Mouse (Mus musculus): ENCODE measurements around the gene Gprc5b. TPM values are rescaled to one million over a fixed set of nuclear protein-coding genes. Genes with fewer than 3 reads are reported as not detected.
A peak's percentile ranks its signal among the peaks of the same experiment; 100 is the strongest.

Gene Gprc5b
- total and polyA plus RNA-seq, 3 experiments = 0.04 to 0.06 TPM; not detected in 1

DNA sequence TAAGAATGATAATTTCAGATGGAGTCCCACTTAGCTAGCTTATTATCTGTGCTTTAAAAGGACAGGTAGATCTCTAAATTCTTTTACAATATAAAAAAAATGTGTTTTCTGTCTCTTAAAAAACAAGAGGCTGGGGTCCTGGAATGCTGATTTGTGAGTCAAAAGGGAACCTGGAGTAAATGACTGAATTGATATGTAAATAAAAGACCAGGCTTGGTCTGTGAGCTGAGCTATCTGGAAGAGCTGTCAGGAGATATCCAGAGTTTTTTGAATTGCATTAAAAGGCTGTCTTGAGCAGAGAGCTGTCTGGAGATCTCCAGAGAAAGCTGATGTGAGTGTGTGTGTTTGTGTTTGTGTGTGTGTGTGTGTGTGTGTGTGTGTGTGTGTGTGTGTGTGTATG, 42.6 kb upstream of the Gprc5b start:
- in situ Hi-C loops (cut with MboI; ENCODE audit: low pct_ligation_motif_present, low pct_unique_long_range_greater_than_20kb, low sequenced_read_pairs) (no loop called here), dilution Hi-C loops (cut with MboI; ENCODE audit: extremely low pct_ligation_motif_present, extremely low pct_unique_long_range_greater_than_20kb, low sequenced_read_pairs) (no loop called here)
- Histone ChIP-seq H3K9me3 (replicated peaks; ENCODE audit: low read length) (no peaks in the 10 kb centered on the region), H3K4me3 (replicated peaks in 1 of 3; ENCODE audit: low read depth in 2 of 3, low read length in 2 of 3, poor library complexity in 1 of 3) (no peak overlapping the region), H3K27ac (ENCODE audit: insufficient read depth, low read depth) (no peak overlapping the region), H3K27me3 (replicated peaks) (peaks cover 72% of the 10 kb centered on the region), H3K36me3 (replicated peaks in 1 of 2; ENCODE audit: control insufficient read depth in 1 of 2, insufficient read depth in 1 of 2, low read length in 1 of 2) (no peaks in the 10 kb centered on the region), H3K9ac (ENCODE audit: insufficient read depth, low read depth) (no peak overlapping the region), H3K79me2 (replicated peaks; ENCODE audit: control insufficient read depth, extremely low read depth, insufficient read depth, poor library complexity, severe bottlenecking) (no peaks in the 10 kb centered on the region), H3K4me2 (ENCODE audit: insufficient read depth, low read depth, poor library complexity, severe bottlenecking) (no peak overlapping the region), H3K4me1 (ENCODE audit: control insufficient read depth in 1 of 2, insufficient read depth in 2 of 2) (no peaks in the 10 kb centered on the region)
- TF ChIP-seq E2F4 (IDR thresholded peaks at IDR 0.05; ENCODE audit: insufficient replicate concordance, low read depth, low read length) (no peak), USF2 (conservative IDR thresholded peaks at IDR 0.05; ENCODE audit: low read depth, low read length) (no peak), MAX (IDR thresholded peaks at IDR 0.05; ENCODE audit: low read length) (no peak)
- DNase-seq (ENCODE audit: extremely low read depth) = no peak

DNA sequence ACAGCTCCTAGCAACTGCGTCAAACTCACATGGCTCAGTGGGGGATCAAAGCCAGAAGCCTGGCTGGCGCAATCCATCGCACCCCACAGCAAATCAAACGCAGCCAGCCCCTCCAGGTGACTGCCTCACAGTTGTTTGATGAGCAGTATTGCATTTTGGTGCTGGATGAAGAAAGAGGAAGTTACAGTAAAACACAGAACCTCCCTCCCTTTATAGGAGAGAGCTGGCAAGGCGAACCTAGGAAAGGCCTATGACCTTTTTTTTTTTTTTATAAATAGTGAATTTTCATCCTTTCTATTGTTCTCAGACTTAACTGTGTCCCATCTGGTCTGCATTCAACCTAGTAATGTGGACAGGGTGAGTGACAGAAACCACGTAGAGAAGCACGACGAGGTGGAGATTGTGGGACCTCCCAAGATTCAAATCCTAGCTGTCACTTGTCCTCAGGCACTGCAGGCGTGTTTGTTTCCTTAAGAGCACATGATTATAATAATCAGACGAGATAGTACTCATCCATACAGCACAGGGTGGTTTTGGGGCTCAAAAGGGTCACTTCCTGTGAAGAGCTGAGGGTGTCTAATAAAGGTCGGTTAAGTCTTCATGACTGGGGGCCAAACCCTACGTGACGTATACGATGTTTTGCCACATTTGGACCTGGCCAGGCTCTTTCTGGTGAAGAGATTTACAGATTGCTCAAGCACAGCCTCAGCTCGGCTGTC, 39.4 kb upstream of the Gprc5b start:
- Histone ChIP-seq H3K79me2 (replicated peaks; ENCODE audit: control insufficient read depth, extremely low read depth, insufficient read depth, poor library complexity, severe bottlenecking) (no peaks in the 10 kb centered on the region), H3K36me3 (replicated peaks in 1 of 2; ENCODE audit: control insufficient read depth in 1 of 2, insufficient read depth in 1 of 2, low read length in 1 of 2) (no peaks in the 10 kb centered on the region), H3K4me3 (replicated peaks in 1 of 3; ENCODE audit: low read depth in 2 of 3, low read length in 2 of 3, poor library complexity in 1 of 3) (no peak overlapping the region), H3K9ac (ENCODE audit: insufficient read depth, low read depth) (no peak overlapping the region), H3K27ac (ENCODE audit: insufficient read depth, low read depth) (no peak overlapping the region), H3K4me2 (ENCODE audit: insufficient read depth, low read depth, poor library complexity, severe bottlenecking) (no peak overlapping the region), H3K27me3 (replicated peaks) (peaks cover 78% of the 10 kb centered on the region), H3K4me1 (ENCODE audit: control insufficient read depth in 1 of 2, insufficient read depth in 2 of 2) (no peaks in the 10 kb centered on the region), H3K9me3 (replicated peaks; ENCODE audit: low read length) (peaks cover 2% of the 10 kb centered on the region)
- no peak for DNase-seq (ENCODE audit: extremely low read depth)
- TF ChIP-seq ZNF384 (IDR thresholded peaks at IDR 0.05; ENCODE audit: low read depth, low read length) = peak; percentile 21; the same call in 1 of the 2 replicates
- TF ChIP-seq RCOR1 (conservative IDR thresholded peaks at IDR 0.05; ENCODE audit: low read depth, low read length) = no peak
- no peak for TF ChIP-seq ETS1 (conservative IDR thresholded peaks at IDR 0.05; ENCODE audit: low read depth, low read length)
- dilution Hi-C loops (cut with MboI; ENCODE audit: extremely low pct_ligation_motif_present, extremely low pct_unique_long_range_greater_than_20kb, low sequenced_read_pairs) = no loop called here
- in situ Hi-C loops (cut with MboI; ENCODE audit: low pct_ligation_motif_present, low pct_unique_long_range_greater_than_20kb, low sequenced_read_pairs) = no loop called here

DNA sequence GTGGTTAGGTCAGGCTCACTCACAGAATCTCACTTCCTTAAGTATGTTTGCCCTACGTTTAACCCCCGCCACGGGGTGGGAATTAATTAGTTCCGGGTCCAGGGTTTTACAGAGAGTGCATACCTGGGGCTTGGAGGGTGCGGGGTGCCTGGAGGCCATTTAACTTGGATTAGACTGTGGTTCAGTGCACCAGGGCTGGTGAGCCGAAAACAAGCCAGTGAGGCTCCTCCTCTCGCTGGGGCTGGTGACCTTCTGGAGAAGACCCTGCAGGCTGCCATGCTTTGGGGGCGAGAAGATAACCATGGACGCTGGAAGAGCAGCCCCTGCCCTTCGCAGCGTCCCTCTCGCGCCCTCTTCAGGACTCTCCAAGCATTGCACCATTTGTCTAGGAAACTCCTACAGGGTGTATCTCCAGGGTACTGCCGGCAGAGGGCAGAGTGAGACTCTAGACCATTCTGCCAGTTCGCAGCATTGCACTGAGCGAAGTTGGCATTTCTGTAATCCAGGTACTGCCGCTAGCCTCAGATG, 28.4 kb upstream of the Gprc5b start:
- H3K79me2 ChIP-seq (replicated peaks; ENCODE audit: control insufficient read depth, extremely low read depth, insufficient read depth, poor library complexity, severe bottlenecking) = no peaks in the 10 kb centered on the region
- H3K36me3 ChIP-seq (replicated peaks in 1 of 2; ENCODE audit: control insufficient read depth in 1 of 2, insufficient read depth in 1 of 2, low read length in 1 of 2) = no peaks in the 10 kb centered on the region
- dilution Hi-C loops (cut with MboI; ENCODE audit: extremely low pct_ligation_motif_present, extremely low pct_unique_long_range_greater_than_20kb, low sequenced_read_pairs) (no loop called here), in situ Hi-C loops (cut with MboI; ENCODE audit: low pct_ligation_motif_present, low pct_unique_long_range_greater_than_20kb, low sequenced_read_pairs) (no loop called here)
- H3K9ac ChIP-seq (ENCODE audit: insufficient read depth, low read depth) = no peak overlapping the region; the same call in 1 of the 2 replicates
- H3K27ac ChIP-seq (ENCODE audit: insufficient read depth, low read depth) = no peak overlapping the region; the same call in 1 of the 2 replicates
- no peaks in the 10 kb centered on the region for H3K9me3 ChIP-seq (replicated peaks; ENCODE audit: low read length)
- H3K27me3 ChIP-seq (replicated peaks) = peaks cover 8% of the 10 kb centered on the region
- H3K4me2 ChIP-seq (ENCODE audit: insufficient read depth, low read depth, poor library complexity, severe bottlenecking) = peak overlapping the region; percentile 70
- peaks cover 14 to 16% of the 10 kb centered on the region in 2 experiments for H3K4me1 ChIP-seq (ENCODE audit: control insufficient read depth in 1 of 2, insufficient read depth in 2 of 2)
- peak overlapping the region; percentile 37 to 55 (median 45) for H3K4me3 ChIP-seq (replicated peaks in 1 of 3; ENCODE audit: low read depth in 2 of 3, low read length in 2 of 3, poor library complexity in 1 of 3)
- peak; percentile 74 for DNase-seq (ENCODE audit: extremely low read depth)
- TF ChIP-seq JUN (IDR thresholded peaks at IDR 0.05; ENCODE audit: insufficient read depth, low read depth, low read length) = no peak
- TF ChIP-seq MXI1 (IDR thresholded peaks at IDR 0.05; ENCODE audit: low read depth, low read length) = no peak
- no peak for TF ChIP-seq SIN3A (IDR thresholded peaks at IDR 0.05; ENCODE audit: low read length)
- TF ChIP-seq CHD1 (IDR thresholded peaks at IDR 0.05; ENCODE audit: low read depth, low read length) = no peak
- TF ChIP-seq RCOR1 (conservative IDR thresholded peaks at IDR 0.05; ENCODE audit: low read depth, low read length) = no peak
- no peak for TF ChIP-seq MAFK (IDR thresholded peaks at IDR 0.05; ENCODE audit: insufficient replicate concordance, low read length)
- TF ChIP-seq MAX (IDR thresholded peaks at IDR 0.05; ENCODE audit: low read length) = no peak
- TF ChIP-seq HCFC1 (IDR thresholded peaks at IDR 0.05; ENCODE audit: low read depth, low read length) = peak; percentile 40; the same call in 1 of the 2 replicates
- TF ChIP-seq ZNF384 (IDR thresholded peaks at IDR 0.05; ENCODE audit: low read depth, low read length) = no peak
- no peak for TF ChIP-seq ETS1 (conservative IDR thresholded peaks at IDR 0.05; ENCODE audit: low read depth, low read length)
- no peak for TF ChIP-seq E2F4 (IDR thresholded peaks at IDR 0.05; ENCODE audit: insufficient replicate concordance, low read depth, low read length)
- no peak for TF ChIP-seq ZMIZ1 (IDR thresholded peaks at IDR 0.05; ENCODE audit: low read depth, low read length)
- TF ChIP-seq ELF1 (IDR thresholded peaks at IDR 0.05; ENCODE audit: low read depth, low read length) = peak; percentile 42
- TF ChIP-seq PAX5 (IDR thresholded peaks at IDR 0.05; ENCODE audit: low read length) = no peak
- no peak for TF ChIP-seq UBTF (IDR thresholded peaks at IDR 0.05; ENCODE audit: low read depth, low read length)
- no peak for TF ChIP-seq ZKSCAN1 (IDR thresholded peaks at IDR 0.05; ENCODE audit: borderline replicate concordance, low read depth, low read length)
- peak; percentile 69 for TF ChIP-seq SMC3 (IDR thresholded peaks at IDR 0.05; ENCODE audit: low read depth, low read length)
- TF ChIP-seq MEF2A (IDR thresholded peaks at IDR 0.05; ENCODE audit: borderline replicate concordance, low read depth, low read length) = peak; percentile 21; the same call in 1 of the 2 replicates
- TF ChIP-seq TCF12 (IDR thresholded peaks at IDR 0.05; ENCODE audit: low read depth, low read length) = no peak
- TF ChIP-seq RAD21 (IDR thresholded peaks at IDR 0.05; ENCODE audit: low read depth, low read length) = peak; percentile 65
- TF ChIP-seq IRF4 (IDR thresholded peaks at IDR 0.05; ENCODE audit: low read depth, low read length) = peak; percentile 49; the same call in 1 of the 2 replicates
- TF ChIP-seq USF2 (conservative IDR thresholded peaks at IDR 0.05; ENCODE audit: low read depth, low read length) = no peak
